Mouse (Mus musculus): ENCODE data around the gene Ndufaf8. TPM values are rescaled to one million over a fixed set of nuclear protein-coding genes. Genes with fewer than 3 reads are reported as not detected.

Ndufaf8 gene
- 33.1 and 39.7 TPM in 2 replicates for polyA plus RNA-seq (2012; rRNA removed)

GRCm38 (mm10) chr11:120098588-120099511 is at the start of gene Ndufaf8, which contains the start of gene Tepsin:
Gene Ndufaf8 (plus strand): TSS chr11:120098928.
Gene Tepsin (minus strand): TSS chr11:120098731.
- DNase-seq (ENCODE audit: low read depth) = peak; percentile 87

- DNase-seq (ENCODE audit: low read depth) = no peak
These were observed 49.7 kb upstream of the Ndufaf8 start for GRCm38 (mm10) chr11:120049067-120049466.

- DNase-seq (ENCODE audit: low read depth) = no peak
These were observed 47.5 kb upstream of the Ndufaf8 start for GRCm38 (mm10) chr11:120051124-120051811.

- DNase-seq (ENCODE audit: low read depth) = no peak
These were observed 46.5 kb upstream of the Ndufaf8 start for GRCm38 (mm10) chr11:120052274-120052673.

- DNase-seq (ENCODE audit: low read depth) = no peak
These were observed 44.9 kb upstream of the Ndufaf8 start for GRCm38 (mm10) chr11:120053846-120054245.

GRCm38 (mm10) chr11:120055953-120056732 is 42.6 kb upstream of the Ndufaf8 start:
- DNase-seq (ENCODE audit: low read depth) = no peak

GRCm38 (mm10) chr11:120060634-120061033 is 38.1 kb upstream of the Ndufaf8 start:
- no peak for DNase-seq (ENCODE audit: low read depth)

GRCm38 (mm10) chr11:120063326-120063725 is 35.4 kb upstream of the Ndufaf8 start:
- no peak for DNase-seq (ENCODE audit: low read depth)

- DNase-seq (ENCODE audit: low read depth) = no peak
These were observed 34.6 kb upstream of the Ndufaf8 start for GRCm38 (mm10) chr11:120064006-120064667.

GRCm38 (mm10) chr11:120064668-120065040 is 34.1 kb upstream of the Ndufaf8 start:
- DNase-seq (ENCODE audit: low read depth) = no peak

GRCm38 (mm10) chr11:120065291-120065690 is 33.4 kb upstream of the Ndufaf8 start:
- DNase-seq (ENCODE audit: low read depth) = no peak

GRCm38 (mm10) chr11:120067834-120068233 is 30.9 kb upstream of the Ndufaf8 start:
- no peak for DNase-seq (ENCODE audit: low read depth)

- DNase-seq (ENCODE audit: low read depth) = no peak
These were observed 29.5 kb upstream of the Ndufaf8 start for GRCm38 (mm10) chr11:120069261-120069660.

GRCm38 (mm10) chr11:120070286-120070930 is 28.3 kb upstream of the Ndufaf8 start:
- no peak for DNase-seq (ENCODE audit: low read depth)

- no peak for DNase-seq (ENCODE audit: low read depth)
These were observed 27.7 kb upstream of the Ndufaf8 start for GRCm38 (mm10) chr11:120071065-120071464.

- DNase-seq (ENCODE audit: low read depth) = no peak
These were observed 26.9 kb upstream of the Ndufaf8 start for GRCm38 (mm10) chr11:120071731-120072320.

GRCm38 (mm10) chr11:120072986-120073647 is 25.6 kb upstream of the Ndufaf8 start:
- no peak for DNase-seq (ENCODE audit: low read depth)

GRCm38 (mm10) chr11:120076191-120076590 is 22.5 kb upstream of the Ndufaf8 start:
- no peak for DNase-seq (ENCODE audit: low read depth)

- no peak for DNase-seq (ENCODE audit: low read depth)
These were observed 18.4 kb upstream of the Ndufaf8 start for GRCm38 (mm10) chr11:120080282-120080681.

All from gonadal fat pad, adult 2 months (tissue).